Mouse (Mus musculus): Measurements from ENCODE around the gene Wnk1.

The Wnk1 gene

GRCm38 (mm10) chr6:119915710-119916109 lies 122.8 kb downstream of the Wnk1 start:
- intact Hi-C loops (cut with DNase I), result no loop called here

- intact Hi-C loops (cut with DNase I), result no loop called here
Measured at GRCm38 (mm10) chr6:119912046-119912445, 126.4 kb downstream of the Wnk1 start.

GRCm38 (mm10) chr6:119905461-119905860 lies 133.0 kb downstream of the Wnk1 start:
- intact Hi-C loops (cut with DNase I), result no loop called here

- intact Hi-C loops (cut with DNase I), result loop anchor here (5.0 kb wide), 1 partner anchor 56 kb away; the partner anchor contains the start of gene Erc1
Measured at GRCm38 (mm10) chr6:119903081-119903789, 135.2 kb downstream of the Wnk1 start.

GRCm38 (mm10) chr6:119902204-119903080 lies 136.0 kb downstream of the Wnk1 start, which contains the start of gene Rad52:
Gene Rad52, plus strand, starts transcription at chr6:119902698.
- intact Hi-C loops (cut with DNase I), result loop anchor here (5.0 kb wide), 1 partner anchor 55 kb away; the partner anchor contains the start of gene Erc1

DNA sequence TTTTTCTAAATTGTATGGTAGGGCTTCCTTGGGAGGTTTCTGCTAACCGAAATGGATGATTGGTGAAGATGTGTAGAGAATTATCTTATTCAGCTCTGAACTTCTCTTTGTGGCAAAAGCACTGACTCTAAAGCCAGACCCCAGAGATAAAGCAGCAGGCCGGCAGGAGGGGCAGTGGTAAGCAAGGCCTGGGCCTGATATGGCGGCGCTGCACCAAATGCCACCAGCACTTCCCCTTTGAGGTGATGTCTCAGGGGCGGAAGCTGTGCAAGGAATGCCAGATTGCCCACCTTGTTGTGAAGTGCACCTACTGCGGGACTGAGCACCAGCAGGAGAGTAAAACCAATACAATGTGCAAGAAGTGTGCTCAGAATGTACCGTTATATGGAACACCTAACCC lies 145.8 kb downstream of the Wnk1 start:
- intact Hi-C loops (cut with DNase I), result no loop called here

GRCm38 (mm10) chr6:119883151-119883550 lies 155.3 kb downstream of the Wnk1 start:
- intact Hi-C loops (cut with DNase I), result no loop called here

Small RNAs within 50 kb of the gene (microRNA-seq; reads per million reads assigned to microRNA genes)
- 0 reads per million in 2 experiments for gene Mir706

Data from adrenal gland (tissue).